Mouse (Mus musculus) embryo, embryonic 11.5 days (tissue): Measurements from ENCODE around the gene Met.

ENCODE experiments used
- DNase-seq: peaks from one replicate; pipeline ENCODE4 v3.0.0-alpha.2; 2012; ENCODE audit warnings: low read depth, low spot score

Met gene

GRCm38 (mm10) chr6:17491502-17491901, 27.9 kb downstream of the Met start:
- DNase-seq = no peak

- no peak for DNase-seq
These were observed 28.5 kb downstream of the Met start for GRCm38 (mm10) chr6:17492062-17492461.

- no peak for DNase-seq
These were observed 31.8 kb downstream of the Met start for GRCm38 (mm10) chr6:17495413-17495812.

GRCm38 (mm10) chr6:17497366-17497765, 33.8 kb downstream of the Met start:
- DNase-seq = no peak

GRCm38 (mm10) chr6:17498801-17499200, 35.2 kb downstream of the Met start:
- no peak for DNase-seq

- no peak for DNase-seq
These were observed 37.8 kb downstream of the Met start for GRCm38 (mm10) chr6:17501440-17501839.

- no peak for DNase-seq
These were observed 38.7 kb downstream of the Met start for GRCm38 (mm10) chr6:17502311-17502710.

- DNase-seq = no peak
These were observed 40.1 kb downstream of the Met start for GRCm38 (mm10) chr6:17503724-17504123.

- no peak for DNase-seq
These were observed 41.9 kb downstream of the Met start for GRCm38 (mm10) chr6:17505530-17505929.

GRCm38 (mm10) chr6:17506831-17507230, 43.2 kb downstream of the Met start:
- no peak for DNase-seq

- no peak for DNase-seq
These were observed 44.6 kb downstream of the Met start for GRCm38 (mm10) chr6:17508184-17508583.

- no peak for DNase-seq
These were observed 45.2 kb downstream of the Met start for GRCm38 (mm10) chr6:17508604-17509372.

- no peak for DNase-seq
These were observed 49.8 kb downstream of the Met start for GRCm38 (mm10) chr6:17513381-17513780.

GRCm38 (mm10) chr6:17515775-17516460, 52.3 kb downstream of the Met start:
- DNase-seq = no peak

- no peak for DNase-seq
These were observed 58.5 kb downstream of the Met start for GRCm38 (mm10) chr6:17521901-17522717.

GRCm38 (mm10) chr6:17522917-17523316, 59.3 kb downstream of the Met start:
- no peak for DNase-seq

GRCm38 (mm10) chr6:17529490-17530269, 66.1 kb downstream of the Met start:
- DNase-seq = no peak

- no peak for DNase-seq
These were observed 78.0 kb downstream of the Met start for GRCm38 (mm10) chr6:17541615-17542014.

GRCm38 (mm10) chr6:17542383-17542782, 78.8 kb downstream of the Met start:
- no peak for DNase-seq

- DNase-seq = peak; percentile 26
These were observed 81.9 kb downstream of the Met start for GRCm38 (mm10) chr6:17545480-17545879.

- no peak for DNase-seq
These were observed 82.7 kb downstream of the Met start for GRCm38 (mm10) chr6:17546341-17546740.
